In genomic region chr14:52155008-52155407, GRCm38 (mm10) we compare ENCODE assay signal across 26 mouse cellular contexts. TPM values are rescaled to one million over a fixed set of nuclear protein-coding genes. Genes with fewer than 3 reads are reported as not detected.
"Had no signal": no experiment of that assay in that cellular context is flagged by ENCODE, and none has a peak within 500 bp of the region (broad histone marks: within the 10 kb centered on the region; RNA-seq: fewer than 3 reads in every experiment).

No protein-coding gene starts in this region.

- H3K27ac ChIP-seq: heart, embryonic 13.5 days; heart, embryonic 15.5 days; hindbrain, embryonic 10.5 days; hindbrain, embryonic 12.5 days; hindbrain, embryonic 14.5 days; layer of hippocampus, adult 2 months; left cerebral cortex, adult 2 months; liver, embryonic 13.5 days; liver, embryonic 15.5 days had no signal

- H3K4me1 ChIP-seq: heart, embryonic 13.5 days; heart, embryonic 15.5 days; liver, embryonic 13.5 days; liver, embryonic 15.5 days had no signal

- H3K27me3 ChIP-seq: heart, embryonic 13.5 days; heart, embryonic 15.5 days; hindbrain, embryonic 12.5 days; liver, embryonic 13.5 days had no signal

- H3K9ac ChIP-seq: forebrain, postnatal 0 days; heart, embryonic 13.5 days; heart, embryonic 15.5 days; hindbrain, embryonic 12.5 days; hindbrain, embryonic 14.5 days; liver, embryonic 13.5 days; liver, embryonic 15.5 days had no signal

- H3K4me3 ChIP-seq: heart, embryonic 13.5 days; heart, embryonic 15.5 days; hindbrain, embryonic 10.5 days; hindbrain, embryonic 12.5 days; layer of hippocampus, adult 2 months; left cerebral cortex, adult 2 months; liver, embryonic 13.5 days; liver, embryonic 15.5 days had no signal

- DNase-seq: forebrain, postnatal 0 days; gastrocnemius, postnatal 14 days; gastrocnemius, postnatal 36 days; heart, adult 18-20 months; heart, postnatal 14 days; heart, postnatal 4 days; kidney, adult 18-20 months; kidney, adult 8-10 months; kidney, postnatal 10 days; kidney, postnatal 25 days; kidney, postnatal 4 days; liver; liver, embryonic 13.5 days had no signal

- H3K4me2 ChIP-seq: heart, embryonic 11.5 days; heart, embryonic 13.5 days; heart, embryonic 15.5 days; hindbrain, embryonic 12.5 days; hindbrain, embryonic 14.5 days; liver, embryonic 11.5 days; liver, embryonic 13.5 days; liver, embryonic 15.5 days had no signal

- ATAC-seq: forebrain, postnatal 0 days; hindbrain, embryonic 16.5 days; inflammation-experienced regulatory T-cells, adult 6 months had no signal

- H3K9me3 ChIP-seq: heart, embryonic 13.5 days; heart, embryonic 15.5 days; hindbrain, embryonic 10.5 days; hindbrain, embryonic 12.5 days; liver, embryonic 13.5 days; liver, embryonic 15.5 days had no signal

RNA-seq across cellular contexts. Expression of gene Rpgrip1, which starts 44.5 kb away (rescaled TPM):
- total RNA-seq: gastrocnemius, adult 8-10 months; gastrocnemius, postnatal 36 days had no signal
